Mouse (Mus musculus): Measurements from ENCODE around the gene Foxs1. TPM values are rescaled to one million over a fixed set of nuclear protein-coding genes. Genes with fewer than 3 reads are reported as not detected.
A peak's percentile ranks its signal among the peaks of the same experiment; 100 is the strongest.

Gene Foxs1
- total RNA-seq, 2 experiments from 2014 or later: not detected

DNA sequence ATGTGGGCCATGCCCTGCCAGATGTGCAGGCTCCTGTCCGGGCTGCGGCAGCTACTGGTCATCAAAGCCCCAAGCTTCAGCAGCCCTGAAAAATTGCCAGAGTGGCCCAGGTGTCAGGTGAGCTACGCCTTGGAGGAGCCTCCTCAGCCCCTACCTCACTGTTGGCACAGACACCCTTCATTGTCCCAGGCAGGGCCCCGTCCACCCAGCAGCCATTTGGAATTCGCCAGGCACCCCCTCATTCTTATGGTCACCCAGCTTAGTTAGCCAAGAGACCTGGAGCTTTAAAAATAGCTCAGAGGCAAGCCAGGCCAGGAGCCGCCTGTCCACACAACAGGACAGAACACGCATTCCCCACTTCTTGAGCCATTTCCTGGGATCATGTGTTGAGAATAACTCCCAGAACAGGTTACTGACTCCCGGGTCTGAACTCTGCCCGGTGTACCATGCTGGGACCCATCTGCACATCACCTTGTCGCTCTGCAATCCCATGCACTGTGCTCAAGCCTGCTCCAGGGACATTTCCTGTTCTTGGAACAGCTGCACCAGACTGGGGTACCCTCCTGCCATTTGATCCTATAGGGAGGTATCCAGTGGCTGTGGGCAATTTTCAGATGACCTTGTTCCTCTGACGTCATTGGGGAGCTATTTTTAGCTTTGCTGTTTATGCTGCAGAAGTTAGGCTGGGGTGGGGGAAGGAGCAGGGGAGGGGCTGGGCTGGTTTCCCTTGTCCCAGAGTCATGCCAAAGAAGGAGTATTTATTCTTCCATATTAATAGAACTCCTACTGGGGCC, 27.8 kb downstream of the Foxs1 start:
- no peak for ATAC-seq (replicated peaks; ENCODE audit: poor library complexity, severe bottlenecking)

DNA sequence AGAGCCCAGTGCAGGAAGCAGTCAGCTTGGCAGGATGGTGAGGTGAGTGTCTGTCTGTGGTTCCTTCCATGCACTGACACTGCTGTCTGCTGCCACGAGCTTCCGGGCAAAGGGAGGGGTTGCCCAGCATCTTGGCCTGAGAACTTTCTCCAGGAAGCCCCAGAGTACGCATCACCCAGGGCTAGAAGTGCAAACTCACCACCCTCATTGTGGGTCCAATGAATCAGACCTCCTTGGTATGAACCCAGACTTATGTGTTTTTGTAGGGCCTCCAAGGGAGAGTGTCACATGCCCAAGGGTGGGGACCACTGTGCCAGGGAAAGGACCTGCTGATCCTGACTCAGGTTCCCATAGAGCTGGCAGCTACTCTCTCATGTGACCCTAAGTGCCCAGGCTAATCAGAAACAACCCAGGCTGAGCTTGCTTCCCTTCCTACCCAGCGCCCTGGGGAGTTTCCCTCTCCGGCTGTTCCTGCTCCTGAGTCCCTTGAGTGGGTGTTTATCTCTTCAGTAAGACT, 28.8 kb downstream of the Foxs1 start:
- ATAC-seq (replicated peaks; ENCODE audit: poor library complexity, severe bottlenecking): peak; percentile 43

DNA sequence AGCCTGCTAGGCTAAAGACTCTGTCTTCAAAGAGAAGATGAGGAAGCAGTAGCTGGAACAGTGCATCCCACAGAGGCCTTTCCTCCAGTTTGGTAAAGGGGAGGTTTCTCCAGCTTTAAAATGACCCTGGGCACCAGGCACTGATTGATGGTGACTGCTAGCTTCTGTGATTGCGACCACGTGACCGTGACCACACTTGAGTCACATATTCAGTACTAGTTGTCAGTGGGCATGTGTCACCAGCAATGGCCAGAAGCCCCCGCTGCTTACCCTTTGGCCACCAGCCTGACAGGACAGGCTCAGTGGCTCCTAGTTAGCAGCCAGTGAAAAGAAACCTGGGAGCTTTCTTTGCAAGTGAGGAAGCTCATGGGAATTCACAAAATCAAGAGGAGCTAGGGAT, 29.4 kb downstream of the Foxs1 start:
- no peak; the same call in 1 of the 2 replicates for ATAC-seq (replicated peaks; ENCODE audit: poor library complexity, severe bottlenecking)

DNA sequence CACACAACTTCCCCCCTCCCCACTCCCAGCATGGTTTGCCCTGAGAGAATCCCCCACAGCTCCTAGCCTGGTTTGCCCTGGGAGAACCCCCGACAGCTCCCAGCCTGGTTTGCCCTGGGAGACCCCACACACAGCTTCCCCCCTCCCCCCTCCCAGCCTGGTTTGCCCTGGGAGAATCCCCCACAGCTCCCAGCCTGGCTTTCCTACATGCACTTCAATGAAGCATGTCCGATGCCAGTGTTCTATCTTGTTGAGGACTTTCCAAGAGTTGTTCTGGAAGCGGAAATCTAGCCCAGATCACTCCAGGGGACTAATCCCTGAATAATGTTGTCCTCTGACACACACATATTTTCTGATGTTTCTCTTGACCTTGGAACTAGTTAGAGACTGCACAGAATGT, 30.4 kb downstream of the Foxs1 start:
- ATAC-seq (replicated peaks; ENCODE audit: poor library complexity, severe bottlenecking): no peak

DNA sequence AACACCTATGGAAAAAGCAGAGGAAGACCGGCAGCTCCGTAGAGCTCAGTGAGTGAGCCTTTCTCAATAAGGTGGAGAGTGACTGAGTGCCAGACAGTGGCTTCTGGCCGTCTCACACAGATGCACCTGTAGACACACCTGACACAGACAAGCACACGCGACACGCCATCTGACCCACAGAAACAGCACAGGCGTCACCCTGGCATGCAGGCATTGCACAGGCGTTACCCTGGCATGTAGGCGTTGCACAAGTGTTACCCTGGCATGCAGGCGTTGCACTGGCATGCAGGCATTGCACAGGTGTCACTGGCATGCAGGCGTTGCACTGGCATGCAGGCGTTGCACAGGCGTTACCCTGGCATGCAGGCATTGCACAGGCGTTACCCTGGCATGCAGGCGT, 31.7 kb downstream of the Foxs1 start:
- no peak for ATAC-seq (replicated peaks; ENCODE audit: poor library complexity, severe bottlenecking)

DNA sequence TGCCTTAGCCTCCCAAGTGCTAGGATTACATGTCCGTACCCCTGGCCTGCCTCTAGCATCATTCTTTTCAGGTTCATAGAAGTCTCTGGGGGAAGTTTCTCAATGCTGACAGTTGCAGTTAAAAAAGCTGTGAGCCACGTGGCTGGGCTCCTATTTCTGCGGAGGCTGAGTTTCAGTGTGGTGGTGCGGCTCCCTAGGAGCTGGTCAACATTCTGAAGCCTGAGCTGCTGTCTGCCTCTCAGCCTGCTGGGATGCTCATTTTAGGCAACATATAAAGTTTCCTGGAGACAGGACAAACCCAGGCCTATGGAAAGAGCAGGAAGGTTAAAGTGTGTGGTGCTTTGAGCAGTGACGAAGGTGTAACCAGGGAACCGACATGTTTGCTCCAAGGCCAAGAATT, 34.0 kb downstream of the Foxs1 start:
- ATAC-seq (replicated peaks; ENCODE audit: poor library complexity, severe bottlenecking): no peak

DNA sequence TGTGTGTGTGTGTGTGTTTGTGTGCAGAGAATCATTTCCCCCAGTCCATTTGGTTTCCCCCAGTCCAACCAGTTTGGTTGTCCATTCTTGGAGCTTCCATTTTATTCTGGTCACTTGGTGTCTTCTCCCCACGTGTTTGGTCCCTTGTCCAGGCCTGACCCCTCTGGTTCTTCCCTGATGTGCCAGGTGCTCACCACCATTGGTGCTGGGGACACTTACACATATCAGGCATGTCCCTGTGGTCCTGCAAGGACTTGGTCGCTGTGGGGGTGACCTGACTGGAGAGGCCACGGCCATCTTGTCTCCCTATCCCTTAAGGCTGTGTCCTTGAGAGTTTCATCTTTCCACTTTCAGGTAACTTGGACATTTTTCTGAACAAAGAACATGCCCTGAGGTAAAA, 36.1 kb downstream of the Foxs1 start:
- no peak for ATAC-seq (replicated peaks; ENCODE audit: poor library complexity, severe bottlenecking)

DNA sequence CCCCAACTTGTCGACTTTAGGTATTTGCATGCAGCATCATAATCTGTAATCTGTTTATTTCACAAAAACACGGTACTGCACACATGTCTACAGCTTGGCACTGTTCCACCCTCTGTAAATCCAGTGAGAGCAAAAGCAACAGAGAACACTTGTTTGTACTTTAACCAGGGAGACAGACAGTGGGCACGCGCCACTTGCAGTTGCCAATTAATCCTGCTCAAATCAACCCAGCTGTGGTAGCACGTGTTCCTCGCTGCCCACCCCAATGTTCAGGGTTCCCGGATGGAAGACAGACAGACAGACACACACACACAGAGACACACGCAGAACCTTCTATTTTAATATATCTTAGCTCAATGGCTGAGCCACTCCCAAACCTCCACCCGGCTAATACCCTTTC, 37.2 kb downstream of the Foxs1 start:
- no peak for ATAC-seq (replicated peaks; ENCODE audit: poor library complexity, severe bottlenecking)

DNA sequence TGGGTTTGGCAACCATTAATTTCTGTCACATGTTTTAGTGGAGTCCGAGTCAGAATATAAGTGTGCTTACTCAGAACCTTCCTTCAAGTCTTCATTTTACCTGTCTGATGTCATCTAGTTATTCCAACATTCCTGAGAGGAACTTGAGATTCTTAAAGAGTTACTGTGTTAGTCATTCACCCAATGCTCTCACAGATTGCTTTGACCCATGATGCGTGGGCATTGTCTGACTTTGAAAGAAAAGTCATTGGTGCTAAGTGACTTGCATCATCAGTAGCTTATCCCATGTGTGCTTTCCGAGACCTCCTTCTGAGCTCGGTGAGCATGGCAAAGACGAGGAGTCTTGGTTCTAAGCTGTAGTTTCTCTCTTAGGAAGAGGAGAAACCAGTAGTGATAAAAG, 44.2 kb downstream of the Foxs1 start:
- no peak for ATAC-seq (replicated peaks; ENCODE audit: poor library complexity, severe bottlenecking)

DNA sequence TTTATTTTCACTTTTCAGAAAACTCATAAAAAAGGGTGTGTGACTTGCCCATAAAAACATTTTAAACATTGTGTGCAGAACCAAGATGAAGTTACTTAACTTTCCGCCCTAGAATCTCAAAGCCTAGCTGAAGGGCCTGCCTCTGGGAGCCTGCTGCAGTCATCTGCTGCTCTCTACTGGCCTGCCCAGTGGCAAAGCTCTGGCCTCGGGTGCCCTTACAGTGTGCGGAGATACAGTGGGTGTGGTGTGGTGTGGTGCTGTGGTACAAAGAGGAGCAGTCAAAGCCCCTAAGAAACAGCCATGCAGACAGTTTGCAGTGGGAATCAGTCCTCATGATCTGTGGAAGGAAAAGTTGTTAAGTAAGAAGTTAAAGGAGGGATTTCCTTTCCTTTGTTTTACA, 45.8 kb downstream of the Foxs1 start:
- ATAC-seq (replicated peaks; ENCODE audit: poor library complexity, severe bottlenecking): no peak

DNA sequence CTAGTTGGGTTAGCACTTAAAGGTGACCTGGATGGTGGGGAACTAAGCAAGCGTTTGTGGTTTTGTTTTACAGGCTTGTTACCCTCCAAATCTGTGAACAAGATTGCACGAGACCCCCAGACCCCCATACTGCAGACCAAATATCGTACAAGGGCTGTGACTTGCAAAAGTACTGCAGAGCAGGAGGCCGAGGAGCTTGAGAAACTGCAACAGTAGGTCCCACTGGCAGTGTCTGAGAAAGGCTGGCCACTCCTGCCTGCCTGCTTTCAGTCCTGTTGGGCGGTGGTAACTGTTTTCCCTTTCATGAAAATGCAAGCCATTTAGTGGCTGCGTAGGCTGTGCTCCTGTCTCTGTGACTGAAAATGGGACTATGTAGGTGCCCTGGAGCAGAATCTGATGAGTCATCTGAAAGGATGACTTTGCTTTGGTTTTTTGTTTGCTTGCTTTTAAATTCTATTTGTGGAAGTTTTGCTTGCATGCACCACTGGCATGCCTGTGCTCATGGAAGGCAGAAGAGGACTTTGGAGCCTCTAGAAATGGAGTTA, 48.8 kb downstream of the Foxs1 start:
- ATAC-seq (replicated peaks; ENCODE audit: poor library complexity, severe bottlenecking): no peak

Other genes starting within 250 kb of the Foxs1 start
- gene Mcts2, start 246.2 kb downstream of the Foxs1 start, total RNA-seq (2014; fragmentation: Nextera tagmentation): 11.7 and 14.5 TPM in 2 replicates
- gene Mcts2, start 246.2 kb downstream of the Foxs1 start, total RNA-seq (2017): 5.7 and 10.9 TPM in 2 replicates
- gene Id1, start 197.0 kb downstream of the Foxs1 start, total RNA-seq (2014; fragmentation: Nextera tagmentation): 5.5 and 7.6 TPM in 2 replicates
- 5.0 and 6.6 TPM in 2 replicates for gene Id1, start 197.0 kb downstream of the Foxs1 start, total RNA-seq (2017)
- 6.8 and 13.0 TPM in 2 replicates for gene Cox4i2, start 179.0 kb downstream of the Foxs1 start, total RNA-seq (2014; fragmentation: Nextera tagmentation)
- 6.0 TPM in 1 of 2 replicates, not detected in the other for gene Cox4i2, start 179.0 kb downstream of the Foxs1 start, total RNA-seq (2017)
- gene Bcl2l1, start 101.5 kb downstream of the Foxs1 start, total RNA-seq (2014; fragmentation: Nextera tagmentation): 13.2 and 27.8 TPM in 2 replicates
- gene Bcl2l1, start 101.5 kb downstream of the Foxs1 start, total RNA-seq (2017): 10.3 and 25.2 TPM in 2 replicates
- 51.4 and 56.0 TPM in 2 replicates for gene Tpx2, start 85.2 kb downstream of the Foxs1 start, total RNA-seq (2014; fragmentation: Nextera tagmentation)
- 96.9 and 105 TPM in 2 replicates for gene Tpx2, start 85.2 kb downstream of the Foxs1 start, total RNA-seq (2017)
- not detected in 2 replicates for gene Mylk2, start 21.9 kb downstream of the Foxs1 start, total RNA-seq (2014; fragmentation: Nextera tagmentation)
- gene Mylk2, start 21.9 kb downstream of the Foxs1 start, total RNA-seq (2017): not detected in 2 replicates
- not detected in 2 replicates for gene Dusp15, start 18.5 kb upstream of the Foxs1 start, total RNA-seq (2014; fragmentation: Nextera tagmentation)
- gene Dusp15, start 18.5 kb upstream of the Foxs1 start, total RNA-seq (2017): not detected in 2 replicates
- 2.4 and 13.4 TPM in 2 replicates for gene Ttll9, start 29.3 kb upstream of the Foxs1 start, total RNA-seq (2014; fragmentation: Nextera tagmentation)
- gene Ttll9, start 29.3 kb upstream of the Foxs1 start, total RNA-seq (2017): 1.7 and 2.5 TPM in 2 replicates
- 62.9 and 67.0 TPM in 2 replicates for gene Pdrg1, start 82.2 kb upstream of the Foxs1 start, total RNA-seq (2014; fragmentation: Nextera tagmentation)
- gene Pdrg1, start 82.2 kb upstream of the Foxs1 start, total RNA-seq (2017): 98.2 and 108 TPM in 2 replicates
- gene Xkr7, start 98.6 kb upstream of the Foxs1 start, total RNA-seq (2014; fragmentation: Nextera tagmentation): not detected in 2 replicates
- gene Xkr7, start 98.6 kb upstream of the Foxs1 start, total RNA-seq (2017): not detected in 2 replicates
- 7.7 and 11.6 TPM in 2 replicates for gene Ccm2l, start 132.7 kb upstream of the Foxs1 start, total RNA-seq (2014; fragmentation: Nextera tagmentation)
- 0.21 and 3.3 TPM in 2 replicates for gene Ccm2l, start 132.7 kb upstream of the Foxs1 start, total RNA-seq (2017)
- 6.4 and 9.5 TPM in 2 replicates for gene Hck, start 175.3 kb upstream of the Foxs1 start, total RNA-seq (2014; fragmentation: Nextera tagmentation)
- gene Hck, start 175.3 kb upstream of the Foxs1 start, total RNA-seq (2017): 13.1 and 17.5 TPM in 2 replicates
- 54.2 and 60.7 TPM in 2 replicates for gene Tm9sf4, start 228.1 kb upstream of the Foxs1 start, total RNA-seq (2014; fragmentation: Nextera tagmentation)
- gene Tm9sf4, start 228.1 kb upstream of the Foxs1 start, total RNA-seq (2017): 61.3 and 91.4 TPM in 2 replicates

All from granulocyte monocyte progenitor cell, adult 5-6 weeks (primary cell).